Mouse (Mus musculus) midbrain, postnatal 0 days (tissue): Measurements from ENCODE around the gene Dnajc22. TPM values are rescaled to one million over a fixed set of nuclear protein-coding genes. Genes with fewer than 3 reads are reported as not detected.
"Not testable (repeated sequence)": the region's sequence is repeated elsewhere in the genome, so short reads cannot be mapped to it uniquely, and the experiment has no call there.

Experiments
- ATAC-seq: fragments of 200-750 bp; cut with Nextera tagmentation; 2 replicates; pipeline ENCODE4 v1.8.0; 2017; ENCODE audit warnings: moderate number of reproducible peaks, mild to moderate bottlenecking, moderate TSS enrichment, moderate library complexity; ENCODE audit not compliant: low FRiP score
- DNase-seq: peaks from one replicate; pipeline ENCODE4 v3.0.0-alpha.2; 2015; ENCODE audit warnings: low spot score
- H3K27ac ChIP-seq: fragments of 300-500 bp; sonication (generic); 2 replicates; pipeline ENCODE4 v1.5.1; 2014; ENCODE audit warnings: low read depth, mild to moderate bottlenecking, low read length, mixed read lengths
- H3K27me3 ChIP-seq: fragments of 300-500 bp; sonication (generic); 2 replicates; pipeline ENCODE4 v1.6.1; 2014; ENCODE audit warnings: low read length, control low read depth, mixed read lengths; ENCODE audit not compliant: insufficient read depth
- H3K36me3 ChIP-seq: fragments of 300-500 bp; sonication (generic); 2 replicates; pipeline ENCODE4 v1.6.1; 2014; ENCODE audit warnings: low read length, control low read depth, mixed read lengths; ENCODE audit not compliant: insufficient read depth
- H3K4me1 ChIP-seq: fragments of 300-500 bp; sonication (generic); 2 replicates; pipeline ENCODE4 v1.6.1; 2014; ENCODE audit warnings: mild to moderate bottlenecking, control low read depth, antibody characterized with exemption, low read length, mixed read lengths; ENCODE audit not compliant: insufficient read depth
- H3K4me2 ChIP-seq: fragments of 300-500 bp; sonication (generic); 2 replicates; pipeline ENCODE4 v1.6.1; 2014; ENCODE audit warnings: low read depth, mild to moderate bottlenecking, low read length, mixed read lengths; ENCODE audit not compliant: poor library complexity, severe bottlenecking
- H3K4me3 ChIP-seq: fragments of 300-500 bp; sonication (generic); 2 replicates; pipeline ENCODE4 v1.5.1; 2014; ENCODE audit warnings: low read depth, mild to moderate bottlenecking, low read length, moderate library complexity
- H3K9ac ChIP-seq: fragments of 300-500 bp; sonication (generic); replicated peaks from 2 replicates; pipeline ENCODE4 v1.6.1; 2014; ENCODE audit warnings: mild to moderate bottlenecking, low read length, moderate library complexity, mixed read lengths; ENCODE audit not compliant: poor library complexity, severe bottlenecking
- H3K9me3 ChIP-seq: fragments of 300-500 bp; sonication (generic); 2 replicates; pipeline ENCODE4 v1.6.1; 2016; ENCODE audit warnings: low read length, control low read depth
- CTCF ChIP-seq: IDR thresholded peaks from 2 replicates; pipeline ENCODE4 v1.5.1; 2016; ENCODE audit warnings: antibody characterized with exemption, mild to moderate bottlenecking
- WGBS: fragments of 180-500 bp; shearing (Covaris S2); extraction: QIAGEN DNeasy Blood & Tissue Kit; methylation state at CpG from one replicate; pipeline ENCODE4 v1.1.7; 2014; 5-methylcytosine and 5-hydroxymethylcytosine counted together
- polyA plus RNA-seq: library from polyadenylated mRNA; unstranded; fragments of >200 nt; fragmentation: Nextera tagmentation; extraction: Ambion mirVana; gene quantifications from 2 replicates; pipeline ENCODE4 v1.2.1, GENCODE M21; 2015
- total RNA-seq: library from RNA; depleted of rRNA; stranded (reverse); fragments of >200 nt; gene quantifications from 2 replicates; pipeline ENCODE4 v1.2.3, GENCODE M21; 2014; rRNA removed

Dnajc22 gene
- 0.61 and 0.88 TPM in 2 replicates for total RNA-seq
- polyA plus RNA-seq: 1.3 and 1.6 TPM in 2 replicates

GRCm38 (mm10) chr15:99092870-99093269, at the start of gene Dnajc22:
TSS of gene Dnajc22 (plus strand) at chr15:99093170.
- Histone ChIP-seq H3K4me3 (peak within 1 kb of the TSS; percentile 46), H3K9ac (peak within 1 kb of the TSS; percentile 62), H3K27me3 (peaks cover 37% of the 10 kb centered on the region), H3K36me3 (no peaks in the 10 kb centered on the region), H3K9me3 (no peaks in the 10 kb centered on the region), H3K4me1 (peaks cover 9% of the 10 kb centered on the region), H3K4me2 (peak within 1 kb of the TSS; percentile 92), H3K27ac (no peak within 1 kb of the TSS)
- ATAC-seq: no peak
- no peak for TF ChIP-seq CTCF
- no peak for DNase-seq
- 37% methylated on average over 8 of the region's 8 CpGs for WGBS

GRCm38 (mm10) chr15:99044854-99045253, 48.1 kb upstream of the Dnajc22 start:
- TF ChIP-seq CTCF: no peak
- Histone ChIP-seq H3K4me1 (no peaks in the 10 kb centered on the region), H3K4me2 (no peak overlapping the region), H3K9me3 (no peaks in the 10 kb centered on the region), H3K27me3 (no peaks in the 10 kb centered on the region), H3K4me3 (no peak overlapping the region), H3K27ac (no peak overlapping the region), H3K9ac (no peak overlapping the region), H3K36me3 (no peaks in the 10 kb centered on the region)
- ATAC-seq: no peak
- 64% methylated on average over 3 of the region's 3 CpGs for WGBS
- DNase-seq: no peak

GRCm38 (mm10) chr15:99045734-99046133, 47.2 kb upstream of the Dnajc22 start:
- ATAC-seq: not testable (repeated sequence)

GRCm38 (mm10) chr15:99049473-99050253, 43.3 kb upstream of the Dnajc22 start:
- H3K9ac ChIP-seq: no peak overlapping the region
- H3K27ac ChIP-seq: no peak overlapping the region
- 33% methylated on average over 13 of the region's 13 CpGs for WGBS
- DNase-seq (peak; percentile 80), ATAC-seq (no peak)
- no peaks in the 10 kb centered on the region for H3K4me1 ChIP-seq
- no peak overlapping the region for H3K4me2 ChIP-seq
- no peaks in the 10 kb centered on the region for H3K36me3 ChIP-seq
- H3K27me3 ChIP-seq: peaks cover 15% of the 10 kb centered on the region; the same call in 1 of the 2 replicates
- H3K4me3 ChIP-seq: no peak overlapping the region
- peak; percentile 95 for TF ChIP-seq CTCF
- no peaks in the 10 kb centered on the region for H3K9me3 ChIP-seq

More at GRCm38 (mm10) chr15:99045734-99046133, 47.2 kb upstream of the Dnajc22 start:
- H3K36me3 ChIP-seq, H3K4me2 ChIP-seq, H3K27me3 ChIP-seq, H3K4me3 ChIP-seq, H3K4me1 ChIP-seq, H3K27ac ChIP-seq, H3K9ac ChIP-seq, DNase-seq, H3K9me3 ChIP-seq: not testable (repeated sequence)
- 69% methylated on average over 6 of the region's 6 CpGs for WGBS

GRCm38 (mm10) chr15:99053373-99053772, 39.6 kb upstream of the Dnajc22 start:
- DNase-seq: peak; percentile 22
- Histone ChIP-seq H3K36me3 (no peaks in the 10 kb centered on the region), H3K4me1 (0 out of 2 replicates have a peak, but pooled peaks cover 4% of the 10 kb centered on the region), H3K27me3 (peaks cover 52% of the 10 kb centered on the region), H3K4me2 (no peak overlapping the region), H3K9ac (no peak overlapping the region), H3K27ac (no peak overlapping the region), H3K9me3 (no peaks in the 10 kb centered on the region), H3K4me3 (no peak overlapping the region)
- no peak for TF ChIP-seq CTCF
- no peak for ATAC-seq
- 16% methylated on average over 9 of the region's 9 CpGs for WGBS

- WGBS: 1% methylated on average over 29 of the region's 30 CpGs
- no peak within 1 kb of the TSS for H3K27ac ChIP-seq
- no peak for ATAC-seq
- peaks cover 56% of the 10 kb centered on the region for H3K27me3 ChIP-seq
- H3K4me3 ChIP-seq: peak within 1 kb of the TSS; percentile 36
- peak within 1 kb of the TSS; percentile 64 for H3K4me2 ChIP-seq
- no peaks in the 10 kb centered on the region for H3K36me3 ChIP-seq
- H3K9me3 ChIP-seq: no peaks in the 10 kb centered on the region
- no peak within 1 kb of the TSS for H3K9ac ChIP-seq
- H3K4me1 ChIP-seq: 0 out of 2 replicates have a peak, but pooled peaks cover 4% of the 10 kb centered on the region
- DNase-seq: no peak
- TF ChIP-seq CTCF: no peak
Observed at GRCm38 (mm10) chr15:99055040-99055439, 37.9 kb upstream of the Dnajc22 start, which contains the start of gene Prph. TSS of gene Prph (plus strand) at chr15:99055174.
